Mouse (Mus musculus): ENCODE data around the gene Hist1h2ad.

- TF ChIP-seq CTCF (IDR thresholded peaks at IDR 0.05; ENCODE audit: borderline replicate concordance, extremely low read depth, insufficient read depth, insufficient read length) (no peak), POLR2A (IDR thresholded peaks at IDR 0.05; ENCODE audit: borderline replicate concordance, extremely low read depth, insufficient read depth, insufficient read length, poor library complexity, severe bottlenecking) (no peak)
Measured at GRCm38 (mm10) chr13:23622861-23623450, 48.8 kb downstream of the Hist1h2ad start.
